Mouse (Mus musculus): ENCODE data around the gene Arhgef17.
"Not testable (repeated sequence)": the region's sequence is repeated elsewhere in the genome, so short reads cannot be mapped to it uniquely, and the experiment has no call there.

Gene Arhgef17

DNA sequence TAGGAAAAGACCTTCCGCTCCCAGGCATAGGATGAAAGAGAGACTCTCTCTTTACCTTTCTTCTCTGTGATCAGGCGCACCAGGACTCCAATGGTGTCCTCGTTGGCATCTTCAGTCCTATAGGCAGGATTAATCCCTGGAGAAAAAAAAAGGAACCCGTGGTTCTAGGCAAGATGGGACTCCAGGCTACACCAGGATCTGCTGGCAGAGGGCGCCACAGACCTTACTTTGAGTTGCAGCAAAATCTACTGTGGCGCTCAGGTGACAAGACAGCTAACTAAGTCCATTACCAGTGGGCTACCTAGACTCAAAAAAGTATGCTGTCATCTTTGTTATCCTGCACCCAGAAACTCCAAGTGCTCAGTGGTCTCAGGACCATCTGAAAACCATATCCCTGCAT is 83.2 kb downstream of the Arhgef17 start:
- in situ Hi-C loops (cut with MboI), result no loop called here

DNA sequence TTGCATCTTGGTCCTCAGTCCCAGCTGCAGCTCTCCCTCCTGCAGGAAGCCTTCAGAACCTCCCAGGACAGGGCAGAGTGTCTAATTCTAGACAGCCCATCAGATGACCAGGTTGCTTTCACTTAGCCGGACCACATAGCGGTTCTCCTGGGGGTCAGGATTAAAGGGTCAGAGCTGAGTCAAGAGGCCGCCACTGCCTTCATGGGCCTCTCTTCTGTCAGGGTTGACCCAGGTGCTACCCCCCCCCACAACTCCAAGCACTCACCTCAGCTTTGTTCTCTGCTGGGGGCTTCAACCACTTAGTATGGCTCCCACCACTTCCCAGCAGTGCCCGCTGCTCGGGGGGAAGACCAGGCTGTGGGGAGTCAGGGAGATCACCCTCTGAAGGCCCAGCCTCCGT is 84.8 kb downstream of the Arhgef17 start:
- in situ Hi-C loops (cut with MboI), result no loop called here

DNA sequence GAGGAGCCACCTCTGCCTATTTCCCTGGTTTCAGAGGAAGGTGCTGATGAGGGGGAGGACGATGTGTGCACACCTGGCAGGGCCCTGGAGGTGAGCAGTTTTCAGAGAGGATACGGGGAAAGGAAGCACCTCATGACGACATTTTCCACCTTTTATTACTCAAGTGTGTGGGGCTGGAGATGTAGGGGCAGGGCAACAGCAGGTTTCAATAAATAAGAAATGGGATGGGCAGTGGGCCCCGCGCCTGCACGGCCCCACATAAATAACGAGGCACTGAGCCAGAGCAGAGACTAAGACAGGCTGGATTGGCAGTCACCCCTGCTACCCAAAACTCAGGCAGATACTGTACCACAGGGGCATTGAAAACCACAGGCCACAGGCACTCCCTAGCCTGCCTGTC is 85.9 kb downstream of the Arhgef17 start:
- in situ Hi-C loops (cut with MboI), result not testable (repeated sequence)

DNA sequence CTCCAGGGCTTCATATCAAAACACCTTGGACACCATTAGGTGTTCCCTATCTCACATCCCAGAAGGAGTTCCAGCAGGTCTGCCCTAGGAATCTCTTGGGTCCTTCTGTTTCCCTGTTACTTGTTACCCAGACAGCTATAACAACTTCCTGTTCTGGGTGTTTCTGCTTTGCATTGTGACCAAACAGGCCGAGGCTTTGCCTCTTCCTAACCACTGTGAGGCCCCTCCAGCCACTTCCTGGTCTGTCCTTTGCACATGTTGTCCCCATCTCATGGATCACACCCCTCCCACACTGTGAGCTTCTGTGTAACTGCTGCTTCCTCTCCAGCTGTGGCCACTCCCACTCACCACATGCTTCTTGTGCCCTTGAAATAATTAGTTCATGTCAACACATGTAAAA is 86.5 kb downstream of the Arhgef17 start:
- in situ Hi-C loops (cut with MboI), result no loop called here

DNA sequence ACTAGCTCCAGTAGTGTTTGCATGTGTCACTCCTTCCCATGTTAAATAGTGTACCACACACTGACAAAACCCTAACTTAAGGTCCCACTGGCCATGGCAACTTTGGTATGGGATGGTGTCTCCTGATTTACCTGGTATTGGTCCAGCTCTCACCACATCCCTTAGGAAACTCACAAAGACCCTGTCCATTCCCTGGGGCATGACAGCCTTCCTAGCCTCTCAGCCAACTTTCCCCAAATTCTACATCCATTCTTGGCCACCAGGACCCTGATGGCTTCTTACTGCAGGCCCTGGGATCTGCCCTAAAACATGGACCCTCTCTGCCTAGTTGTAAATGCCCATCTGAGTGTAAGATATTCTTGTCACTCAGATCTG is 86.9 kb downstream of the Arhgef17 start:
- in situ Hi-C loops (cut with MboI), result no loop called here

DNA sequence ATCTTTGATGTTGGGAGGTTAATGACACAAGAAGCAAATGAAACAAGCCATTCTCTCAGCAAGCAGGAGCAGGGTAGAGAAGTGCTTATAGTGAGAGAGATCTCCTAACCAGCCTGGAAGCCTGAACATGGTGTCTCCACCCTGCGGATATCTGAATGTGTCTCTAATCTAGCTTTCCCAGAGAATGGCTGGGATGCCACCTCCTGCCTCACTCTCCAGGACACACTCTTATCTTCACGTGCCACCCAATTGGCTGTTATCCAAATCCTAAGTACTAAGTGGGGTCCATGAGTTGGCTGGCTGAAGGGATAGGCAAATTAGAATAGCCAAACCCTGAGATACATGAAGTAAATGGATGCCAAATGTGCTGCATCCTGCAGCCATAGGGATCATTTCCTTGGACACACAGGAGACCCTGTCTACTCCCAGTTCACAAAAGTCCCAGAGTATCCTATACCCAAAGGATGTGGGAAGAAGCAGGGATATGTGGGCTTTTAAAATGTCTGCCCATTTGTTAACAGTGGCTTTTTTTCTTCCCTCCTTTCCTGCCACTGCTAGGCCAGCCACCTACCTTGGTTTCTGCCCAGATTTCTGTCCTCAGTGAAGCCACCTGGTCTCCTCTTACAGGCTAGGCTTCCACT is 87.4 kb downstream of the Arhgef17 start:
- in situ Hi-C loops (cut with MboI), result no loop called here

DNA sequence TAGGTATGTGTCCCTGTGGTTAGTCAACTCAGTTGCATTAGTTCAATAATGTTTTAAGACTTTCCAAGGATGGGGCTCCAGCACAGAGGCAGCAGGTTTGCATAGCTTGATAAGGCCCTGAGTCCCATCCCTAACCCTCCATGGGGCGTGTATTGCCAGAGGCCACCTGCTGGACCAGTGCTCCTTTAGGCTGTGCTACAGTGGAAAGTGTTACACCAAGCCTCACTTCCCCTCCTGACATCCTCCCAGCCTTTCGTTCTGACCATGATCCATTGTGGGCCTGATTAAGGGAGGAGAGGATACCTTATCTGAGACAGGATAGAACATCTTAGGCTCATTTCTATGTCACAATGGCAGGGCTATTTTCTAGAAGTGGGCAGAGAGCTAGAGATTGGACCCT is 88.0 kb downstream of the Arhgef17 start:
- in situ Hi-C loops (cut with MboI), result no loop called here

DNA sequence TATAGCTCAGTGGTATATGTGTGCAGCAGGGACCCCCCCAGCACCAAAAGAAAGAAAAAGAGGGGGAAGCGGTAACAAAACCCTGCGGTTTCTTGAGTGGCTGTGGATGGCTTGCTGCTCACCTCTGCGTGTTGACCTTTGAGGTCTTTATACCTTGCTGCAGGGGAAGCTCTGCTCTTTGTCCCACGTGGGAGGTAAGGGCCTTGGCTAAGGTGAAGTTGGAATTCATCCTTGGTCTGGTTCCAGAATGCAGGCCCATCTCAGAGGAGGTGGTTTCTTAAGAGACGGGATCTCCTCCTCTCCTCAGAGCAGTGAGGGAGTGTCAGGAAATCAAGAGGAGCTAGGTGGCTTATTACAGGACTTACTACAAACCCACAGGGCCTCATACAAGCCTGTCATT is 89.7 kb downstream of the Arhgef17 start:
- in situ Hi-C loops (cut with MboI), result no loop called here

DNA sequence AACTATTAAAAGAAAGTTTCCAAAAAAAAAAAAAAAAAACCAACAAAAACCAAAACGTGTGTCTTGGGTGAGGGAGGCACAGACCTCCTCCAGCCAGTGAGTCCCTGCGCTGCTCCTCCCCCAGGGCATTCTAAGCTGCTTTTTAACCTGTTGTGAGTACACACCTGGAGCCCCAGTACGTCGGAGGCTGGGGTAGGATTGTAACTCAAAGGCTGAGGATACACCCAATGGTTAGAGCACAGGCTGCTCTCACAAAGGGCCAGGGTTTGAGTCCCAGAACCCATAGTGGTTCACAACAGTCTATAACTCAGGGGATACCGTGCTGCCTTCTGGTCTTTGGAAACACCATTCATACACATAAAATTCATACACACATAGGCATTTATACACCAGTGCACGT is 90.3 kb downstream of the Arhgef17 start:
- in situ Hi-C loops (cut with MboI), result no loop called here

DNA sequence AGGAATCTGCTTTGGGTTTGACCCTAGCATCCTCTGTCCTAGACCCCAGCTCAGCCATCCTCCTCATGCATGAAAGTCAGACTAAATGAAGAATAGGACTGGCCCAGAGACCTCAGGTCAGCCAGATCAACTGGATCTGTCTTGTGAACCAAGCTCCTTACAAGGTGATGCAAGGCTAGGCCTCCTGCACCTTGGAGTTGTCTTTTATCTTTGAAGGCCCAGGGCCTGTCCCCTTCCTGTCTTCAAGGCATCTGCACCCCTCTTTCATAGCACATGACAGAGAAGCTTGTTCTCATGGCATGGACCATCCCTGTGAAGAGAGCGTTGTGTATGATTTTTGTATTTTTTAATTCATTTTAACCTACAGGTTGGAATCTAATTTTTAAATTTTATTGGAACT is 91.0 kb downstream of the Arhgef17 start:
- in situ Hi-C loops (cut with MboI), result no loop called here

DNA sequence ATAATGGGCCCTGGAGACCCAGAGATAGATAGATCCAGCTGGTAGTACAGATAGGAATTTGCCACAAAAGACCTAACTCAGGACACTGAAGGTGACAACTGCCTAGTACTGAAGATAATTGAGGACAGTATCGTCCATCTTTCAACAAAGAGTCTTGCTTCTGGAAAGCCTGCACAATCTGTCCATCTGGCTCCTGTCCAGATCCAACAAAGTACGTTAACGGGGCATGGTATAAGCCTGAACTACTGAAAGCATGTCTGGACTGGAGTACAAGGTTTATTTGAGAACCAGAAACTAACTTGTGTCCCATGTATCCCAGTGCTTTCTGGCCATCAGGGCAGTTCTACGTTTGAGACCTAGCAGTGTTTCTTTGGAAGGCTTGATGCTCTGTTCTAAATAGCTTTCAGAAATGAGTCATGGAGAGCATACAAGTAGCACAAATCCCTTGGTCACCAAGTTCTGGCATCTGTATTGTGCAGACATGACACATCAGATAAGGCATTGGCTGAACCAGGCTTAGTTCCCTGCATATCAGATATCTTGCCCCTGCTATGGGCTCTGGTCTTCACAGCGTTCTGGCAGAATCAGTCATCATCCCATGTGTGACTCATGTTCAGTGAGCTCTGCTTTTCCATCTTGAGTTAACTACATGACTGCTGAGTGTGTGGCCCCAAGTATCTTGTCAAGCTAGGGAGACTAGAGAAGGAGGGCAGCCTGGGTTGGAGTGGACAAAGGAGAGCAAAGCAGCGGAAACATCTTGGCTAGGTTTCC is 92.1 kb downstream of the Arhgef17 start:
- in situ Hi-C loops (cut with MboI), result no loop called here

DNA sequence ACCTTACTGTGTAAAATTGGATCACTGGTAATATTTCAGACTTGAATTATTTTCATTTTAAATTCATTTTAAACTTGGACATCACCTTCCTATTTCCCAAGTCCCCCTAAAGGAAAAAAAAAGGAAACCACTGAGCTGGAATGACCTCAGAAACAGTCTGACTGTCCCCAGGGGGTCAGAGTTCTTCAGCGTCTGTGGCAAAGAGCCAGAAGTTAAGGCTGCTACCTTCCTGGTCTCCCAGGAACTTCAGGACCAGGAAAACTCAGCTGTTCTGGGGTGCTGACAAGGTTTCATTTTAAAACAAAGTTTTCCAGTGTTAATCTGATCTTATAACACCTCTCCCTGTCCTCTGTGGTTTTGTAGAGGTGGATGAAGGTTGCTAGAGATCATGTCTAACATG is 94.2 kb downstream of the Arhgef17 start:
- in situ Hi-C loops (cut with MboI), result no loop called here

DNA sequence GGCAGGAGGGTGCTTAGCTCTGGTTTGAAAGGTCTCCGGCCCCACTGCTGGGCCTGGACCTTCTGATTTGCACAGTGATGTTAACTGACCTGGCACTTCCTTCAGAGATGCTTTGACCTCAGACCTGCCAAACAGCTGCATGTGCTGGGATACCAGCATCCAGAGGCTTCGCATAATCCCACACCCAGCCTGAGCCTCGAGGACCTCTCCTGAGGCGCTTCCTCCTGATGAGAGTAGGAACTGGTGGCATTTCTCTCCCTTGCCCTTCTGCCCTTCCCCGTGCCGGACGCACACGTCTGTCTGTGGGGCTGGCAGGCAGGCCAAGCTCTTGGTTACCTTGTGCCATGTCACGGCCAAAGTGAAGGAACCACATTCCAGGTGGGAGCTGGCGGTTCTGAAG is 95.2 kb downstream of the Arhgef17 start:
- in situ Hi-C loops (cut with MboI), result no loop called here

DNA sequence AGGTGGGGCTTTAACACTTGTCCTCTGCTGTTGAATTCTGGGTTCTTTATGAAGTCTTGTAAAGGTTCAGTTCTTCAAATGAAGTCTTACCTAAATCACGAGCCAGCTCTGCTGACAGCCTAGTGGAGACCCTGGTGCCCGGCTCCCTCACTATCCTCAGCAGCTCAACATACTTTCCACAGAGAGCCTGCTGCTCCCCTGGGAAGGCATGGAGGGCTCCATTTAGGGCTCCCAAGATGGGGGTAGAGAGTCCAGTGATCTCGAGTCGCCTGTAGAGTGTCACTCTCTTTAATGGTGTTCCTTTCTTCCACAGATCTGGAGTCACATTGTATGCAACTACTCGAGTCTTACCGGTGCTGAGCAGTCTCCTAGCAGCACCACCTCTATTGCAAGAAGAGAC is 96.2 kb downstream of the Arhgef17 start:
- in situ Hi-C loops (cut with MboI), result no loop called here

DNA sequence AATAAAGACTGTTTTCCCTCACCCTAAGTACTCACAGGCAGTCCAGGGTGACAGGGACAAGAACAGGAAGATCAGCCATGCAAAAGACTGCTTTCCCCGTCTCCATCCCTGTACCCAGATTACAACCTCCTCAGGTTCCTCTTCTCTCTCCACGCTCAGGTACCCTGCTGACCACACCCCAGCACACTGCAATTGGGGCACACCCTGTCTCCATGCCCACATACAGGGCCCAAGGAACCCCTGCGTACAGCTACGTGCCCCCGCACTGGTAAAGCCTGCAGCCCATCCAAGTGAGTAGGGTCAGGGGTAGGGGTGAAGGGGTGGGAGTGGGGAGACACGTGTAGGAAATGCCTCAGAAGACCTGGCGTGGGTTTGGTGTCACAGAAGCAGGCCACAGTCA is 96.7 kb downstream of the Arhgef17 start:
- in situ Hi-C loops (cut with MboI), result no loop called here

DNA sequence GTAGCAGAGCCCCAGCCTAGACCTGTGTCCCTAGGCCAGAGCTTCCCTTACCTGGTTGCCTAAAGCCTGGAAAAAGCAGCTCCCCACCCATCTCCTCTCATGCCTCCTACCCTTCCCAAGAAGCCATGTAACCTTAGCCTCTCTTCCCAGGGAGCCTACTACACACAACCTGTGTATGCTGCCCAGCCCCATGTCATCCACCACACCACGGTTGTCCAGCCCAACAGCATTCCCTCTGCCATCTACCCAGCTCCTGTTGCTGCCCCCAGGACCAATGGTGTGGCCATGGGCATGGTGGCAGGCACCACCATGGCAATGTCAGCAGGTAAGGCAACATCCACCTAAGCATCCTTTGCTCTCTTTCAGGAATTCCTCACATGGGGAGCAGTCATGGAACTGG is 98.0 kb downstream of the Arhgef17 start:
- in situ Hi-C loops (cut with MboI), result no loop called here

DNA sequence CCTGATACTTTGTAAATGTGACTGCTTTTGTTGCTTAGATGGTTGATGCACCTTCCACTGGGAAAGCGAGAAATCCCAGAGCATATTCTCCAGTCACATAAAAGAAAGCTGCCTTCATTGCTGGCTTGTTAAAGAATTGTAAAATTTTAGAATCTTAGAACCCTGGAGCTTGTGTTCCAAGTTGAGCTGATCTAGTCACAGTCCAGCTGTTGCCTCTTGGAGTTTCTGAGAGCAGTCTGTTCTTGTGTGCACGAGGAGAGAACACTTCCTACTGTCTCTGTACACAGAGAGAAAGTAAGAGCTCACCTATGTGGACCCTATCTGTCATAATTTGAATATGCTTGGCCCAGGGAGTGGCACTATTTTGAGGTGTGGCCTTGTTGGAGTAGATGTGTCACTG is 103.4 kb downstream of the Arhgef17 start:
- in situ Hi-C loops (cut with MboI), result no loop called here

DNA sequence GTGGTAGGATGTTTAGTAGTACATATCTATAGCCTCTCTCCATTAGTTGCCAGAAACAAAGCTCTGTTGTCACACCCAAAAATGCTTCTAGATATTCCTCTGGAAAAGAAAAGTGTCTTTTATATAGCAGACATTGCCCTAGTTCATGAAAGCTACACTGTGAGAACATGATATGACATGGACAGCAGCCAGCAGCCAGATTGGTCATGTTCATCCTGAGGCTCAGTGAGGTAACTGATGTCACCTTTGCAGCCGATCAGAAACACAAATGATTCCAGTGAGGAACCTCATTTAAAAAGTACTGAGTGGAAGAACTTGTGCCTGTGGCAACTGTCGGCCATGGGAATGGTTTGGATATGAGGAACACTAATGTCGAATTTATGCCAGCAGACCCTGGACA is 107.2 kb downstream of the Arhgef17 start:
- in situ Hi-C loops (cut with MboI), result no loop called here
